Mouse (Mus musculus) myocyte (in vitro differentiated cells): ENCODE results near the gene Sv2c. TPM values are rescaled to one million over a fixed set of nuclear protein-coding genes. Genes with fewer than 3 reads are reported as not detected.

Source experiments
- H3K27me3 ChIP-seq: one replicate; pipeline ENCODE4 v1.6.1; 2011; ENCODE audit not compliant: control insufficient read depth, insufficient read depth, insufficient read length
- H3K36me3 ChIP-seq: one replicate; pipeline ENCODE4 v1.6.1; 2011; ENCODE audit not compliant: control insufficient read depth, insufficient read depth
- H3K4me2 ChIP-seq: one replicate; pipeline ENCODE4 v1.6.1; 2011; ENCODE audit warnings: low read depth, control low read depth
- H3K4me3 ChIP-seq: one replicate; pipeline ENCODE4 v1.5.1; 2011; ENCODE audit warnings: mild to moderate bottlenecking, control low read depth, moderate library complexity
- H3K79me2 ChIP-seq: one replicate; pipeline ENCODE4 v1.6.1; 2011; ENCODE audit not compliant: control insufficient read depth, insufficient read depth
- H3ac ChIP-seq: one replicate; pipeline ENCODE4 v1.6.1; 2011; ENCODE audit not compliant: control insufficient read depth, insufficient read length
- CEBPB ChIP-seq: IDR thresholded peaks from 2 replicates; pipeline ENCODE4 v1.6.1; 2011; ENCODE audit warnings: mild to moderate bottlenecking, moderate library complexity; ENCODE audit not compliant: poor library complexity, insufficient read depth, severe bottlenecking
- E2F4 ChIP-seq: IDR thresholded peaks from one replicate; pipeline ENCODE4 v1.6.1; 2011; ENCODE audit warnings: mild to moderate bottlenecking, control low read depth, moderate library complexity; ENCODE audit not compliant: insufficient read depth
- MAX ChIP-seq: IDR thresholded peaks from one replicate; pipeline ENCODE4 v1.6.1; 2011; ENCODE audit warnings: low read depth, mild to moderate bottlenecking, control low read depth
- MYOD1 ChIP-seq, 3 experiments: IDR thresholded peaks; one replicate each; pipeline ENCODE4 v1.6.1; 2011; ENCODE audit warnings: control low read depth in 2 of 3, low read depth in 2 of 3, mild to moderate bottlenecking in 2 of 3, moderate library complexity in 1 of 3; ENCODE audit not compliant: insufficient read length in 2 of 3, control insufficient read depth in 1 of 3
- MYOG ChIP-seq, 3 experiments: IDR thresholded peaks; one replicate each; pipeline ENCODE4 v1.6.1; 2011; ENCODE audit warnings: control low read depth in 2 of 3, low read depth in 2 of 3, mild to moderate bottlenecking in 2 of 3; ENCODE audit not compliant: insufficient read length in 2 of 3, control insufficient read depth in 1 of 3, insufficient read depth in 1 of 3
- POLR2A ChIP-seq: IDR thresholded peaks from one replicate; pipeline ENCODE4 v1.6.1; 2011; ENCODE audit warnings: low read depth, mild to moderate bottlenecking, control low read depth, moderate library complexity; ENCODE audit not compliant: insufficient read length
- POLR2AphosphoS2 ChIP-seq: IDR thresholded peaks from one replicate; pipeline ENCODE4 v1.6.1; 2011; ENCODE audit warnings: low read depth, control low read depth; ENCODE audit not compliant: insufficient read length
- REST ChIP-seq: IDR thresholded peaks from one replicate; pipeline ENCODE4 v1.6.1; 2011; ENCODE audit warnings: mild to moderate bottlenecking, control low read depth, moderate library complexity; ENCODE audit not compliant: insufficient read depth, insufficient read length
- SRF ChIP-seq: IDR thresholded peaks from one replicate; pipeline ENCODE4 v1.6.1; 2011; ENCODE audit warnings: low read depth; ENCODE audit not compliant: control insufficient read depth, insufficient read length
- TCF12 ChIP-seq: IDR thresholded peaks from one replicate; pipeline ENCODE4 v1.6.1; 2011; ENCODE audit warnings: mild to moderate bottlenecking, control low read depth; ENCODE audit not compliant: poor library complexity, insufficient read depth, severe bottlenecking
- TCF3 ChIP-seq: IDR thresholded peaks from one replicate; pipeline ENCODE4 v1.6.1; 2011; ENCODE audit warnings: low read depth, control low read depth; ENCODE audit not compliant: insufficient read length
- USF1 ChIP-seq: IDR thresholded peaks from one replicate; pipeline ENCODE4 v1.6.1; 2011; ENCODE audit warnings: low read depth, mild to moderate bottlenecking, control low read depth, moderate library complexity
- polyA plus RNA-seq: library from polyadenylated mRNA; unstranded; fragments of >200 nt; fragmentation: generic; extraction: Trizol; gene quantifications from one replicate; pipeline ENCODE4 v1.2.1, GENCODE M21; 2012; ENCODE audit warnings: missing spikeins

Sv2c gene
- polyA plus RNA-seq, 1 experiment = not detected

- no peaks in the 10 kb centered on the region for H3K79me2 ChIP-seq
- H3K36me3 ChIP-seq = no peaks in the 10 kb centered on the region
- H3ac ChIP-seq = no peak overlapping the region
- H3K4me3 ChIP-seq = no peak overlapping the region
- no peak for TF ChIP-seq E2F4
- TF ChIP-seq REST = no peak
- TF ChIP-seq USF1 = no peak
- no peak for TF ChIP-seq POLR2A
- TF ChIP-seq MYOD1 (IDR thresholded peaks at IDR 0.05; ENCODE audit: control insufficient read depth in 1 of 3, insufficient read length in 2 of 3, low read depth in 2 of 3) = no peak
- TF ChIP-seq POLR2AphosphoS2 = no peak
- TF ChIP-seq MAX = no peak
- no peak for TF ChIP-seq MYOG (IDR thresholded peaks at IDR 0.05; ENCODE audit: control insufficient read depth in 1 of 3, insufficient read depth in 1 of 3, insufficient read length in 2 of 3, low read depth in 2 of 3)
- no peak for TF ChIP-seq TCF12
- TF ChIP-seq CEBPB = no peak
- no peak for TF ChIP-seq TCF3
- TF ChIP-seq SRF = no peak
- no peak overlapping the region for H3K4me2 ChIP-seq
- no peaks in the 10 kb centered on the region for H3K27me3 ChIP-seq
Observed at GRCm38 (mm10) chr13:95948821-95949220, 183.6 kb downstream of the Sv2c start.

DNA sequence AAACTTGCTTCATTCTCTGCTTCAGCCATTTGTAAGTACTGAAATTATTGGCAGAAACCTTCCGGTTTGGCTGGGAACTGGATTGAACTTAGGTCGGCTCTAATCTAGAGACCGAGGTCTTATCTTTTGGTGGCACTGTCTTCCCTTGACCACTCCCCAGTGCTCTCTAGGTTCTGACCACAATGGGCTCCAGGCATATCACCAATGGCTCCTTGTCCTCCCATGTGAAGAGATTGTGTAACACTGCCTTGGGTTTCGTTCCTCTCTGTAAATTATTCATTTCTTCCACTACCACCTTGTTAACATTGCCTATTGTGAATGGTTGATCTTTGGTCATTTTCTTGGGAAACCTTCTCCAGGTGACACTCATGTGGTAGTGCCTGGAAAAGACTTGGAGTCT is 184.0 kb downstream of the Sv2c start:
- TF ChIP-seq MAX (no peak), MYOD1 (IDR thresholded peaks at IDR 0.05; ENCODE audit: control insufficient read depth in 1 of 3, insufficient read length in 2 of 3, low read depth in 2 of 3) (no peak), POLR2A (no peak), TCF12 (no peak), POLR2AphosphoS2 (no peak), TCF3 (no peak), SRF (no peak), CEBPB (no peak), E2F4 (no peak)
- Histone ChIP-seq H3ac (no peak overlapping the region), H3K79me2 (no peaks in the 10 kb centered on the region), H3K27me3 (no peaks in the 10 kb centered on the region), H3K4me3 (no peak overlapping the region), H3K36me3 (no peaks in the 10 kb centered on the region), H3K4me2 (no peak overlapping the region)

- no peaks in the 10 kb centered on the region for H3K79me2 ChIP-seq
- H3K27me3 ChIP-seq = no peaks in the 10 kb centered on the region
- H3ac ChIP-seq = no peak overlapping the region
- H3K36me3 ChIP-seq = no peaks in the 10 kb centered on the region
- no peak overlapping the region for H3K4me2 ChIP-seq
- TF ChIP-seq CEBPB (no peak), POLR2AphosphoS2 (no peak), SRF (no peak), TCF12 (no peak), USF1 (no peak), MYOD1 (IDR thresholded peaks at IDR 0.05; ENCODE audit: control insufficient read depth in 1 of 3, insufficient read length in 2 of 3, low read depth in 2 of 3) (no peak), TCF3 (no peak), POLR2A (no peak), REST (no peak), MAX (no peak), E2F4 (no peak), MYOG (IDR thresholded peaks at IDR 0.05; ENCODE audit: control insufficient read depth in 1 of 3, insufficient read depth in 1 of 3, insufficient read length in 2 of 3, low read depth in 2 of 3) (no peak)
- no peak overlapping the region for H3K4me3 ChIP-seq
Observed at GRCm38 (mm10) chr13:95945937-95946507, 186.4 kb downstream of the Sv2c start.

GRCm38 (mm10) chr13:95944621-95945020 is 187.8 kb downstream of the Sv2c start:
- Histone ChIP-seq H3K4me3 (no peak overlapping the region), H3K79me2 (no peaks in the 10 kb centered on the region), H3K36me3 (no peaks in the 10 kb centered on the region), H3ac (no peak overlapping the region), H3K27me3 (no peaks in the 10 kb centered on the region), H3K4me2 (no peak overlapping the region)
- TF ChIP-seq MYOG (IDR thresholded peaks at IDR 0.05; ENCODE audit: control insufficient read depth in 1 of 3, insufficient read depth in 1 of 3, insufficient read length in 2 of 3, low read depth in 2 of 3) (no peak), REST (no peak), SRF (no peak), MYOD1 (IDR thresholded peaks at IDR 0.05; ENCODE audit: control insufficient read depth in 1 of 3, insufficient read length in 2 of 3, low read depth in 2 of 3) (no peak), CEBPB (no peak), TCF3 (no peak), E2F4 (no peak), USF1 (no peak), TCF12 (no peak), MAX (no peak), POLR2A (no peak), POLR2AphosphoS2 (no peak)

- H3ac ChIP-seq = no peak overlapping the region
- no peaks in the 10 kb centered on the region for H3K36me3 ChIP-seq
- H3K4me3 ChIP-seq = no peak overlapping the region
- TF ChIP-seq E2F4 (no peak), TCF12 (no peak), REST (no peak), POLR2AphosphoS2 (no peak), POLR2A (no peak), SRF (no peak), CEBPB (no peak), TCF3 (no peak), MYOG (IDR thresholded peaks at IDR 0.05; ENCODE audit: control insufficient read depth in 1 of 3, insufficient read depth in 1 of 3, insufficient read length in 2 of 3, low read depth in 2 of 3) (no peak), MYOD1 (IDR thresholded peaks at IDR 0.05; ENCODE audit: control insufficient read depth in 1 of 3, insufficient read length in 2 of 3, low read depth in 2 of 3) (no peak), MAX (no peak), USF1 (no peak)
- no peak overlapping the region for H3K4me2 ChIP-seq
- H3K27me3 ChIP-seq = no peaks in the 10 kb centered on the region
- no peaks in the 10 kb centered on the region for H3K79me2 ChIP-seq
Observed at GRCm38 (mm10) chr13:95943919-95944318, 188.5 kb downstream of the Sv2c start.
